Mouse (Mus musculus) cerebellum, adult 9-11 months (tissue): ENCODE results near the gene Rassf2.

Experiments
- DNase-seq: peaks from one replicate; pipeline ENCODE4 v3.0.0; 2022

The Rassf2 gene

DNA sequence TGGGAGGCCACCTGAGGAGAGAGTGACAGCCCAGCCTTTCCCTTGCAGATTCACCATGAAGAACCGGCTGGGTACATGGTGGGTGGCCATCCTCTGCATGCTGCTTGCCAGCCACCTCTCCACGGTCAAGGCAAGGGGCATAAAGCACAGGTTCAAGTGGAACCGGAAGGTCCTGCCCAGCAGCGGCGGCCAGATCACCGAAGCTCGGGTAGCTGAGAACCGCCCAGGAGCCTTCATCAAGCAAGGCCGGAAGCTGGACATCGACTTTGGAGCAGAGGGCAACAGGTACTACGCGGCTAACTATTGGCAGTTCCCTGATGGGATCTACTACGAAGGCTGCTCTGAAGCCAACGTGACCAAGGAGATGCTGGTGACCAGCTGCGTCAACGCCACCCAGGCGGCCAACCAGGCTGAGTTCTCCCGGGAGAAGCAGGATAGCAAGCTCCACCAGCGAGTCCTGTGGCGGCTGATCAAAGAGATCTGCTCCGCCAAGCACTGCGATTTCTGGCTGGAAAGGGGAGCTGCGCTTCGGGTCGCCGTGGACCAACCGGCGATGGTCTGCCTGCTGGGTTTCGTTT is 77.0 kb downstream of the Rassf2 start:
- no peak for DNase-seq

DNA sequence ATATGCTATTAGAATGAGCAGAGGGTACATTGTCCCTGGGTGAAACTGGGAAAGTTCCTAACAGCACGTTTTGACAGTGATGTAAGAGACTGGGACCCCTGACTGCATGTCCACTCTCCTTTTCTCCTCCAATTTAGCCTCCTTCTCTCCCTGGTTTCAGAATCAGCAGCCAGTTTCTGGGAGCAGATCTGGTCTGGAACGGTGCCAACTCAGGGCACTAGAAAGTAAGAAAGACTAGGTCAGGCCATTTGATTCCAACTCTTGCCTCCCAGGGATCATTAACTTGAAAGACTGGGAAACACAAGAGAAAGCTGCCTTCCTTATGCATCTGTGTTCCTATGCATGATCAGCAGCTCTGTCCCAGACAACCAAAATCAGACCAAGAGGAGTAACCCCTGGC is 77.6 kb downstream of the Rassf2 start:
- no peak for DNase-seq

DNA sequence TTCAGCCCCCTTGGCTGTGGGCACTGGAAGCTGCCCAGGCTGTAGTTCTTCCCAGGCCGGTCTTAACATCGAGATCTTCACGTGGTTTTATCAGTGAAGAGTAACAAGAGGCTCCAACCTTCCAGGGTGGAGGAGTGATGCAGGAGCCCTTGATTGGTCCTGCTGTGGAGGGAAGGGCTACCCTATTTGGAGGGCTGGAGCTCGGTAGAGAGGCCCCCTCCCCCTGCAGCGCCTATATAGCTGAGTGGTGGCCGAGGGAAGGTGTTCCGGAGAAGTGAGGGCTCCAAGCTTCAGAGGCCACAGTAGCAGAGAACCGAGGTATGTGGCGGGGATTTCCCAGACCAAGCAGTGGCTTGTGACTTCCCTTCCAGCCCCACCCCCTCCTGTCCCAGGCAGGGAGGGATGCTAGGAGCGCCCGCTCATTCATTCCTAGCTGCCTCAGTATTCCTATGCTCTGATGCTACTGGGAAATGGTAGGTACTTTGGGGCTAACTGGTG is 79.4 kb downstream of the Rassf2 start, which contains the start of gene Prnd:
Prnd (plus strand) TSS at position 264 of the 498 bp plus-strand sequence.
- no peak for DNase-seq

DNA sequence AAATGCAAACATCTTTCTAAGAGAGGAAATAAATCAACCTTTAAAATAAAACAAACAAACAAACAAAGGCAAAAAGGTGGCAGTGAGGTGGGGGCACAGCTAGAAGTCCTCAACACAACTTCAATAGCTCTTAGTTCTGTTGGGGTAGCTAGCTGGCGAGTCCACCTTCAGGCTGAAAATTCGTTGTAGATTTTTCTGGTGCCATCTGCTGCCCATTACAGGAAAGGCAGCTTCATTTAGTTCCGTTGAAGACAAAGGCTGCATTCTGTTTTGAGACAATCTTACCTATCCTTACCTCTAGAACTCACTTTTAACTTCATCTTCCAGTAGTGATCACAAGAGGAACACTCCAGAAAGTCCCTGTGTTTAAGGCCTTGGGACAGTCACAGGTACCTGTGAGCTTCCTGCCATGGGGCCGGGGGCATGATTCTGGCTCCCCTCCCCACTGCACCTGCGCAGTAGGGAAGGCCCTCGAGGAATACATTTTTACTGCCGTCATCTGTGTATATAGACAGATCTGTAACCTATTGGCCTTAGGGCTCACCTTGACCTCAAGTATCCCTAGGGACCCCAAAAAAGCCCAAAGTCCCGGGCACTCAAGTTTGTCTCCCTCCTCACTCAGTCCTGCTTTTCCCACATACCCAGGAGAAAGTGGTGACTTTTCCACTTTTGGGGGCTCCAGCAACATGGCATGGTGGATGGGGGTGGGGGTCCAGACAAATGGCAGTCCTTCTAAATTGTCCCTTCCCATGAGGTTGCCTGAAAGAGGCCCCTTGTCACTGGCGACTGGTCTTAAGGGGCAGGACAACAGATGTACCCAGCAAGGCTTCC is 80.1 kb downstream of the Rassf2 start:
- no peak for DNase-seq

DNA sequence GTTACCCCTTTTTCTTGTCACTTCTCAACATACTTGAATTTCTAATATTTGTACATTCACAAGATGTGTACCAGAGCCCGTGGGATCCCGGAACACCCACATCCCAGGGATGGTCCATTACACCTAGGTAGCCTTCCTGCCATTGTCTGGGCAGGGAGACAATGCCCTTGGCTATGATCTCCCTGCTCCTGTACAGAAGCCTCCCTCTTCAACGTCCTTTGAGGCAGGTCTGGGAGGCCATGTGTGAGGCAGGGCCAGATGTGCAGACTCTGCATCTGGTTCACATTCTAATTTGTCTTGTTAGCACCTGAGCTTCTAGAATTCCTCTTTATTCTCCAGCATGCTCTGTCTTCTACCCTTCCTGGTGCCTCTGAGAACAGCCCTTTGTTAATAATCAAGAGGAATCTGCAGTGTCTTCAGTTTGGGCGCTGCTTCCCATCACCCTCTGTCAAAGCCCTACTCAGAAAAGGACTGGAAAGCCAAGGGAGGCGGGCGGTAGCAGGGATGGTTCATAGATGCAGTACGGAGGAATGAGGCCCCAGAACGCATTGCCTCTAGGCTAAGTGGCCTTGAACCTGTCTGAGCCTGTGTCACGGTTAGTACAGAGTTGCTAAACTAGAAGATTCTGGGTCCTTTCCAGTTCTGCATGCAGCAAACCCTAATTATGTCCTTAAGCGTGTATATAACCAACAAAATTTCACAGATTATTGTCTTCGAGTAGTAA is 81.0 kb downstream of the Rassf2 start:
- no peak for DNase-seq

DNA sequence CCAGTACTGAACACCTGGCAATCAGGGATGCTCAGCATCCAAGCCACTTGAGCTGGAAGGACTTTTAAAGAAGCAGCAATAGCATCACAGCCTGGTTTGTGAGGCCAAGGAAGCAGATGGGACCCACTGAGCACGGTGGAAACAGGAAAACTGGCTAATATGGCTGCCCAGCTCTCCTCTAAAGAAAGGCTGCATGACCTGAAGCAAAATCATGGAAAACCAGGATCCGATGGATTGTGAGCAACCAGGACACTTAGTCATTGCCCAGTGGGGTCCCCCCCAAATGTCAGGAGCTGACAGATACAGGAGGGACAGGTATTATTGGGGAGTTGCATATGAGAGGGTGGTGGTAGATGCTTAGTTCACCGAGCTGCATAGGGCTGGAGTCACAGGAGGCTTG is 81.9 kb downstream of the Rassf2 start:
- DNase-seq = no peak

DNA sequence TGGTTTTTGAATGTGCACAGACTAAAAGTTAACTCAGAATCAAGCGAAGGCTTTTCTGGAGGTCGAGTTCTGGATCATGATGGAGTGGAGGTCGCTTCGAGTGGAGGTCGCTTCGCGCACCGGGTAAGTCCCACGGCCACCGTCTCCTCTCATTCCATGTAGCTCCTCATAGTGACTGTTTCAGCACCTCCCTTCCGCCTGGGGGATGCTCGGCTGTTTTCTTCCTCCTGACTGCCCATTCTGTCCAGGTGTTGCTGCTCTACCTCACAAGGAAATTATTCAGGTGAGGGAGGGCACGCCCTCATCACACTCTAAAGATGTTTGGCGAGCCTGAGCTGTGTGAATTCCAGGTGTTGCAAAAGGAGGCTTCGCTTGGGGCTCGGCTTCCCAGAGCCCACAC is 83.7 kb downstream of the Rassf2 start:
- no peak for DNase-seq

DNA sequence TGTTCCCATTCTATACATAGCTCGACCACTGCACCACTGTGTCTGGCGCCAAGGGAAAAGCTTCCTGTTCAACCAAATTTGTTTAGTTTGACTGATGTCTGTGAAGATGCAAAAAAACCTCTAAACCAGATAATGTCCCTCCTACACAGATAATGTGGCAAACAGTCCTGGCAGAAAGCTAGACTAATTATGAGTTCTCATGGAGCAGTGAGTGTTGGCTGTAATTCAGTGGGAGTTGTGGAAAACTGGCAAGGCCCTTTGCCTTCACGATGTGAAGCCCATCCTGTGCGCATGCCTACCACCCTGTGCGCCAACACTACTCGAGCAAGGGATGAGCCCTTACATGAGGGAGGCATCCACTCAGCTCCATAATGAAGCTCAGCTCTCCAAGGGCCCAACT is 84.3 kb downstream of the Rassf2 start:
- DNase-seq = no peak

DNA sequence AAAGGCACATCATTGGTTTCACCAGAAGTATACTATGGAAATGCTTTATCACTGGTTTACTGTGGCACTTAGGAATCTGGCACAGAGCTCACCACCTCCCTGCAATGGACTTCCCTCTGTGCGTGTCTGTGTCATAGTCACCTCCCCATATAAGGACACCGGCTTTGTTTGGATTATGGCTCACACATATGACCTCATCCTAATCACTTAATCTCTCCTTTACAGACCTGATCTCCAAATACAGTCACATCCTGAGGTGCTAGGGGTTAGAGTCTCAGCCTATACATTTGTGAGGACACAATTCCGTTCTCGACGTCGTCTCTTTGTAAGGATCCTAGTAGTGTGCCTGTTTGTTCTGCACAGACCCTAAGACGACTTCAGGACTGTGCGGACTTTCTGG is 84.8 kb downstream of the Rassf2 start:
- no peak for DNase-seq

DNA sequence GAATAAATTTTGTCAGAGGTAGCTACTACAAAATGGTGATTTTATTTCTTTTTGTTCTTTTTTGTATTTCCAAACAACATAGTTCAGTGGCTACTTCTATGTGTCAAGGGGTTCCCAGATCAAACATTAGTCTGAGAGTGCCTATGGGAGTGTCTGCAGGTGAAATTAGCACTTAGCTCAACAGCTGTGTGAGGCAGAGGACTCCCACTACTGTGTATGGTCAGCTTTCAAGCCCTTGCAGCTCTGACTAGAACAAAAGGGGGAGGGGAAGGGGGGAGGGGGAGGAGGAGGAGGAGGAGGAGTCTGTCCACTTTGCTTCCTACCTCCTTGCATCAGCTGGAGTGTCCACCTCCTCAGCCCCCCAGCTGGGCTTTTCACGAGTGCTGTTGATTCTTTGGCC is 85.7 kb downstream of the Rassf2 start:
- no peak for DNase-seq

DNA sequence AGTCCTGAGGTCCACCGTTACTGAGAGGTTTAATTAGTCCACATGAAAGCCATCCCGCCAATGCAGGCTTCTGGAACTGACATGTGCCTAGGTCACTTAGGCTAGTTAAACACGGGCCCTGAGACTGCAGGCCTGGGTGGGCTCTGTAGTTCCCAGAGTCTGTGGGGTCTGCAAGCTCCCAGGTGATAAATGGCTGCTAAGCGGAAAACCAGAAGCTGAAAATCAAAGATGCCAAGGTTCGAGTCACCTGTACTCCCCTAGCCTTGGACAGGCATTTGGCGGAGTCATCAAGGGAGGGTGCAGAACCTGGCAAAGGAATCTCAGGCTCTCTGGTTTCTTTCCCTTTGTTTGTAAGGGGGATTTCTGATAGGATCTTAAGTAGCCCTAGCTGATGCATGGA is 88.6 kb downstream of the Rassf2 start:
- no peak for DNase-seq

DNA sequence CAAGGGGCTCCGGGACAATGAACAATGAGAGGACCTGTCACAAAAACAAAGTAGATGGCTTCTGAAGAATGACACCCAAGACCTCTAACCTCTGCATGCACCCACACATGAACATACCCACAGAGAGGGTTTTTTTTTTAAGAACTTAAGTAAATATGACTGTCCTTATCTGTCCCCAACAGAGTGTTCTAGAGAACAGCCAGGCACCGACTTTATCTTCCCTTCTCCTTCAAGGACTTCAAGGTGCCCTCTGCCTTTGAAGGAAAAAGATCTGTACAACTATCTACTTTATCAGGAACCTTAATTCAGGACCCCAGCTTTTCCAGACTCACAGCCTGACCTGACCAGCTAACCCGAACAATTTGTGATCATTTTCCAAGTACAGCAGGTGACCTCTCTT is 89.6 kb downstream of the Rassf2 start:
- no peak for DNase-seq
